Mouse (Mus musculus) midbrain, embryonic 15.5 days (tissue): ENCODE data around the gene Col23a1. TPM values are rescaled to one million over a fixed set of nuclear protein-coding genes. Genes with fewer than 3 reads are reported as not detected.
A peak's percentile ranks its signal among the peaks of the same experiment; 100 is the strongest.

ENCODE experiments used
- ATAC-seq: fragments of 200-750 bp; cut with Nextera tagmentation; replicated peaks from 2 replicates; pipeline ENCODE4 v1.8.0; 2017; ENCODE audit warnings: moderate TSS enrichment
- H3K27ac ChIP-seq: fragments of 300-500 bp; sonication (generic); 2 replicates; pipeline ENCODE4 v1.5.1; 2015; ENCODE audit warnings: mild to moderate bottlenecking, inconsistent platforms
- H3K27me3 ChIP-seq: fragments of 300-500 bp; sonication (generic); replicated peaks from 2 replicates; pipeline ENCODE4 v1.6.1; 2015; ENCODE audit warnings: inconsistent platforms
- H3K36me3 ChIP-seq: fragments of 300-500 bp; sonication (generic); replicated peaks from 2 replicates; pipeline ENCODE4 v1.6.1; 2015; ENCODE audit warnings: inconsistent platforms
- H3K4me1 ChIP-seq: fragments of 300-500 bp; sonication (generic); 2 replicates; pipeline ENCODE4 v1.6.1; 2015; ENCODE audit warnings: inconsistent platforms
- H3K4me2 ChIP-seq: fragments of 300-500 bp; sonication (generic); 2 replicates; pipeline ENCODE4 v1.6.1; 2015; ENCODE audit warnings: inconsistent platforms, mild to moderate bottlenecking, moderate library complexity
- H3K4me3 ChIP-seq: fragments of 300-500 bp; sonication (generic); 2 replicates; pipeline ENCODE4 v1.5.1; 2015; ENCODE audit warnings: mild to moderate bottlenecking, inconsistent platforms
- H3K9ac ChIP-seq: fragments of 300-500 bp; sonication (generic); 2 replicates; pipeline ENCODE4 v1.6.1; 2015; ENCODE audit warnings: mild to moderate bottlenecking, inconsistent platforms
- H3K9me3 ChIP-seq: fragments of 300-500 bp; sonication (generic); 2 replicates; pipeline ENCODE4 v1.6.1; 2016; ENCODE audit warnings: inconsistent platforms
- WGBS: fragments of 180-500 bp; shearing (Covaris S2); methylation state at CpG from one replicate; pipeline ENCODE4 v1.1.7; 2015; ENCODE audit warnings: mixed read lengths; 5-methylcytosine and 5-hydroxymethylcytosine counted together
- polyA plus RNA-seq: library from polyadenylated mRNA; unstranded; fragments of >200 nt; fragmentation: Nextera tagmentation; extraction: Ambion mirVana; gene quantifications from 2 replicates; pipeline ENCODE4 v1.2.1, GENCODE M21; 2015

Gene Col23a1
- polyA plus RNA-seq, 1 experiment from 2014 or later: 6.1 TPM

- no peak for ATAC-seq
- Histone ChIP-seq H3K4me1 (no peaks in the 10 kb centered on the region), H3K27ac (no peak overlapping the region), H3K27me3 (0 out of 2 replicates have a peak, but pooled peaks cover under 1% of the 10 kb centered on the region), H3K36me3 (no peaks in the 10 kb centered on the region), H3K4me2 (no peak overlapping the region), H3K9me3 (no peaks in the 10 kb centered on the region), H3K4me3 (no peak overlapping the region), H3K9ac (no peak overlapping the region)
- WGBS: 79% methylated on average over 3 of the region's 3 CpGs
These were observed 6.0 kb downstream of the Col23a1 start for GRCm38 (mm10) chr11:51295742-51296141.

GRCm38 (mm10) chr11:51298691-51299090 is 9.0 kb downstream of the Col23a1 start:
- Histone ChIP-seq H3K27ac (no peak overlapping the region), H3K4me3 (no peak overlapping the region), H3K4me1 (no peaks in the 10 kb centered on the region), H3K9ac (no peak overlapping the region), H3K27me3 (no peaks in the 10 kb centered on the region), H3K36me3 (no peaks in the 10 kb centered on the region), H3K9me3 (no peaks in the 10 kb centered on the region), H3K4me2 (no peak overlapping the region)
- 92% methylated on average over 4 of the region's 4 CpGs for WGBS
- no peak for ATAC-seq

- ATAC-seq: no peak
- no peak overlapping the region for H3K9ac ChIP-seq
- H3K4me3 ChIP-seq: no peak overlapping the region
- 89% methylated on average over 5 of the region's 5 CpGs for WGBS
- H3K36me3 ChIP-seq: no peaks in the 10 kb centered on the region
- H3K27ac ChIP-seq: no peak overlapping the region
- H3K27me3 ChIP-seq: no peaks in the 10 kb centered on the region
- no peaks in the 10 kb centered on the region for H3K4me1 ChIP-seq
- no peak overlapping the region for H3K4me2 ChIP-seq
- H3K9me3 ChIP-seq: no peaks in the 10 kb centered on the region
These were observed 12.7 kb downstream of the Col23a1 start for GRCm38 (mm10) chr11:51302396-51302795.

- no peaks in the 10 kb centered on the region for H3K4me1 ChIP-seq
- no peak overlapping the region for H3K4me2 ChIP-seq
- no peak overlapping the region for H3K27ac ChIP-seq
- H3K9ac ChIP-seq: no peak overlapping the region
- ATAC-seq: no peak
- H3K9me3 ChIP-seq: no peaks in the 10 kb centered on the region
- H3K4me3 ChIP-seq: no peak overlapping the region
- H3K36me3 ChIP-seq: no peaks in the 10 kb centered on the region
- WGBS: 73% methylated on average over 12 of the region's 12 CpGs
- H3K27me3 ChIP-seq: no peaks in the 10 kb centered on the region
These were observed 14.3 kb downstream of the Col23a1 start for GRCm38 (mm10) chr11:51303981-51304553.

GRCm38 (mm10) chr11:51308306-51308705 is 18.6 kb downstream of the Col23a1 start:
- H3K4me1 ChIP-seq: no peaks in the 10 kb centered on the region
- no peaks in the 10 kb centered on the region for H3K27me3 ChIP-seq
- no peak overlapping the region for H3K9ac ChIP-seq
- no peak for ATAC-seq
- H3K9me3 ChIP-seq: no peaks in the 10 kb centered on the region
- no peak overlapping the region for H3K27ac ChIP-seq
- H3K4me3 ChIP-seq: no peak overlapping the region
- 70% methylated on average over 5 of the region's 5 CpGs for WGBS
- H3K4me2 ChIP-seq: no peak overlapping the region
- H3K36me3 ChIP-seq: no peaks in the 10 kb centered on the region

- H3K4me2 ChIP-seq: no peak overlapping the region
- ATAC-seq: no peak
- H3K27ac ChIP-seq: no peak overlapping the region
- H3K36me3 ChIP-seq: no peaks in the 10 kb centered on the region
- 0 out of 2 replicates have a peak, but pooled peaks cover 4% of the 10 kb centered on the region for H3K4me1 ChIP-seq
- H3K4me3 ChIP-seq: no peak overlapping the region
- H3K27me3 ChIP-seq: no peaks in the 10 kb centered on the region
- no peaks in the 10 kb centered on the region for H3K9me3 ChIP-seq
- WGBS: 76% methylated on average over 8 of the region's 8 CpGs
- no peak overlapping the region for H3K9ac ChIP-seq
These were observed 22.1 kb downstream of the Col23a1 start for GRCm38 (mm10) chr11:51311846-51312245.

- H3K4me1 ChIP-seq: 0 out of 2 replicates have a peak, but pooled peaks cover 4% of the 10 kb centered on the region
- H3K27ac ChIP-seq: no peak overlapping the region
- H3K4me2 ChIP-seq: no peak overlapping the region
- H3K27me3 ChIP-seq: no peaks in the 10 kb centered on the region
- 75% methylated on average over 7 of the region's 7 CpGs for WGBS
- H3K9me3 ChIP-seq: no peaks in the 10 kb centered on the region
- no peaks in the 10 kb centered on the region for H3K36me3 ChIP-seq
- no peak overlapping the region for H3K4me3 ChIP-seq
- no peak for ATAC-seq
- no peak overlapping the region for H3K9ac ChIP-seq
These were observed 26.5 kb downstream of the Col23a1 start for GRCm38 (mm10) chr11:51315991-51316810.

GRCm38 (mm10) chr11:51320609-51321008 is 30.9 kb downstream of the Col23a1 start:
- Histone ChIP-seq H3K9me3 (no peaks in the 10 kb centered on the region), H3K4me2 (no peak overlapping the region), H3K4me3 (no peak overlapping the region), H3K27me3 (no peaks in the 10 kb centered on the region), H3K27ac (no peak overlapping the region), H3K4me1 (0 out of 2 replicates have a peak, but pooled peaks cover 4% of the 10 kb centered on the region), H3K9ac (no peak overlapping the region), H3K36me3 (no peaks in the 10 kb centered on the region)
- ATAC-seq: peak; percentile 72; the same call in 1 of the 2 replicates

GRCm38 (mm10) chr11:51326908-51327307 is 37.2 kb downstream of the Col23a1 start:
- no peak for ATAC-seq
- Histone ChIP-seq H3K36me3 (no peaks in the 10 kb centered on the region), H3K4me1 (no peaks in the 10 kb centered on the region), H3K9ac (no peak overlapping the region), H3K27me3 (no peaks in the 10 kb centered on the region), H3K4me3 (no peak overlapping the region), H3K9me3 (no peaks in the 10 kb centered on the region), H3K4me2 (no peak overlapping the region), H3K27ac (no peak overlapping the region)
- 65% methylated on average over 6 of the region's 6 CpGs for WGBS

GRCm38 (mm10) chr11:51328387-51328942 is 38.7 kb downstream of the Col23a1 start:
- H3K4me1 ChIP-seq: no peaks in the 10 kb centered on the region
- H3K9me3 ChIP-seq: no peaks in the 10 kb centered on the region
- no peaks in the 10 kb centered on the region for H3K27me3 ChIP-seq
- WGBS: 89% methylated on average over 12 of the region's 12 CpGs
- ATAC-seq: no peak
- H3K27ac ChIP-seq: no peak overlapping the region
- H3K36me3 ChIP-seq: no peaks in the 10 kb centered on the region
- H3K9ac ChIP-seq: no peak overlapping the region
- no peak overlapping the region for H3K4me3 ChIP-seq
- H3K4me2 ChIP-seq: no peak overlapping the region

- ATAC-seq: no peak
- Histone ChIP-seq H3K4me2 (no peak overlapping the region), H3K36me3 (no peaks in the 10 kb centered on the region), H3K4me3 (no peak overlapping the region), H3K4me1 (no peaks in the 10 kb centered on the region), H3K9me3 (no peaks in the 10 kb centered on the region), H3K27ac (no peak overlapping the region), H3K27me3 (no peaks in the 10 kb centered on the region), H3K9ac (no peak overlapping the region)
- WGBS: 78% methylated on average over 11 of the region's 11 CpGs
These were observed 40.4 kb downstream of the Col23a1 start for GRCm38 (mm10) chr11:51329837-51330714.

- Histone ChIP-seq H3K27me3 (no peaks in the 10 kb centered on the region), H3K36me3 (no peaks in the 10 kb centered on the region), H3K27ac (no peak overlapping the region), H3K9ac (no peak overlapping the region), H3K4me3 (no peak overlapping the region), H3K9me3 (no peaks in the 10 kb centered on the region), H3K4me2 (no peak overlapping the region), H3K4me1 (no peaks in the 10 kb centered on the region)
- ATAC-seq: no peak
- WGBS: 92% methylated on average over 5 of the region's 5 CpGs
These were observed 44.3 kb downstream of the Col23a1 start for GRCm38 (mm10) chr11:51334017-51334416.
